Mouse (Mus musculus): ENCODE results near the gene Tmem258.
A peak's percentile ranks its signal among the peaks of the same experiment; 100 is the strongest.
"Not testable (repeated sequence)": the region's sequence is repeated elsewhere in the genome, so short reads cannot be mapped to it uniquely, and the experiment has no call there.

Tmem258 gene

GRCm38 (mm10) chr19:10203848-10204615, at the start of gene Tmem258, which contains the start of gene Fen1:
Tmem258 (plus strand) TSS chr19:10204014.
Fen1 (minus strand) TSS chr19:10204169.
- peak; percentile 86 to 92 for DNase-seq (ENCODE audit: low read depth in 1 of 2, low spot score in 2 of 2)

- DNase-seq (ENCODE audit: low read depth in 1 of 2, low spot score in 2 of 2), result no peak
Observed at GRCm38 (mm10) chr19:10157725-10158124, 46.1 kb upstream of the Tmem258 start.

DNA sequence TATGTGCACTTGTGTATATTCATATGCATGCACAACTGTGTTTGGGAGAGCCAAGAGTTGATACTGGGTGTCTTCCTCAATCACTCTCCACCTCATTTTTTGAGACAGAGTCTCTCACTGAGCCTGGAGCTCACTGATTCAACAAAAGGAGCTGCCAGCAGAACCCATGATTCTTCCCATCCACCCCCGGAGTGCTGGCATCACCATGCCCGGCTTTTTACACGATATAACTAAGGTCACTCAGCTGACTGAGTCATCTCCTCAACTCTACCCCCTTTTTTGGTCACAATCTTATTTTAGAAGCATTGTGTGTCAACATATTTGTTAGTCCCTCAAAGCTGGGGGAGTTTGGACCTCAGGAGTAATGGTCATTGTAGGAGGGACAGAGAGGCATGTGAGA, 39.9 kb upstream of the Tmem258 start:
- DNase-seq (ENCODE audit: low read depth in 1 of 2, low spot score in 2 of 2), result no peak

- not testable (repeated sequence) for DNase-seq (ENCODE audit: low read depth in 1 of 2, low spot score in 2 of 2)
Observed at GRCm38 (mm10) chr19:10165928-10166327, 37.9 kb upstream of the Tmem258 start.

GRCm38 (mm10) chr19:10167112-10167511, 36.7 kb upstream of the Tmem258 start:
- no peak for DNase-seq (ENCODE audit: low read depth in 1 of 2, low spot score in 2 of 2)

- no peak for DNase-seq (ENCODE audit: low read depth in 1 of 2, low spot score in 2 of 2)
Observed at GRCm38 (mm10) chr19:10167951-10168350, 35.9 kb upstream of the Tmem258 start.

GRCm38 (mm10) chr19:10168441-10168840, 35.4 kb upstream of the Tmem258 start:
- no peak for DNase-seq (ENCODE audit: low read depth in 1 of 2, low spot score in 2 of 2)

- DNase-seq (ENCODE audit: low read depth in 1 of 2, low spot score in 2 of 2), result no peak
Observed at GRCm38 (mm10) chr19:10169179-10169578, 34.6 kb upstream of the Tmem258 start.

GRCm38 (mm10) chr19:10169692-10170330, 34.0 kb upstream of the Tmem258 start:
- DNase-seq (ENCODE audit: low read depth in 1 of 2, low spot score in 2 of 2), result not testable (repeated sequence)

DNA sequence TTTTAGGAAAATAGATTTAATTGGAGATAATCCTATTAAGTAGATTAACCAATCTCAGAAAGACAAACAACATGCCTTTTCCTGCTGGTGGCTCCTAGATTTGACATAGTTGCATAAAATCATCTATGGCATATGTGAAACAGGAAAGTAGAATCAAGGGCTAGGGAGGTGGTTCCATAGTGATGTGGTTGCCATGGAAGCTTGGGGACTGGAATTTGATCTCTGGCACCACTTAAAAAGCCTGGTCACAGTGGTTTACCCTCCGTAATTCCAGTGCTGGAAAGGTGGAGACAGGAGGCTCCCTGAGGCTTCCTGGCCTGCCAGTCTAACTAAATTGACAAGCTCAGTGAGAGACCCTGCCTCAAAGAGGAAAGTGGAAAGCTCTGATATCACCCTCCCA, 33.3 kb upstream of the Tmem258 start:
- no peak for DNase-seq (ENCODE audit: low read depth in 1 of 2, low spot score in 2 of 2)

DNA sequence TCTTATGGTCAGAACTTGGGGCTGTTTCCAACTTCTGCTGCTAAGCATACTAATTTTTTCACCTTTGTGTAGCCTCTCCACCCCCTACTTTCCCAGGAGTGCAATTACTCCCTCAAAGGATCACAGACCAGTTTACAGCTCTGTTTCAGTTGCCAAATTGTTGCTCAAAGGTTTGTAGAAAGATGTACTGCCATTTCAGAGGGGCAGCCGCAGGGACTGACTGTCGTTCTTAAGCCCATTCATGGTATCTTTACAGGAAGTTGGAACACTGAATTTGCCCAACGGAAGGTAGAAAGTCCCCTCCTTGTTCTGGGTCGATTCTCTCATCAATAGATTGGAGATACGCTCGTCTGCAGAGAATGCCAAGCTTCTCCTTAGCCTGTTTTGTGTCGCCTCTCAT, 32.5 kb upstream of the Tmem258 start:
- DNase-seq (ENCODE audit: low read depth in 1 of 2, low spot score in 2 of 2), result no peak

- DNase-seq (ENCODE audit: low read depth in 1 of 2, low spot score in 2 of 2), result no peak
Observed at GRCm38 (mm10) chr19:10171846-10172245, 32.0 kb upstream of the Tmem258 start.

DNA sequence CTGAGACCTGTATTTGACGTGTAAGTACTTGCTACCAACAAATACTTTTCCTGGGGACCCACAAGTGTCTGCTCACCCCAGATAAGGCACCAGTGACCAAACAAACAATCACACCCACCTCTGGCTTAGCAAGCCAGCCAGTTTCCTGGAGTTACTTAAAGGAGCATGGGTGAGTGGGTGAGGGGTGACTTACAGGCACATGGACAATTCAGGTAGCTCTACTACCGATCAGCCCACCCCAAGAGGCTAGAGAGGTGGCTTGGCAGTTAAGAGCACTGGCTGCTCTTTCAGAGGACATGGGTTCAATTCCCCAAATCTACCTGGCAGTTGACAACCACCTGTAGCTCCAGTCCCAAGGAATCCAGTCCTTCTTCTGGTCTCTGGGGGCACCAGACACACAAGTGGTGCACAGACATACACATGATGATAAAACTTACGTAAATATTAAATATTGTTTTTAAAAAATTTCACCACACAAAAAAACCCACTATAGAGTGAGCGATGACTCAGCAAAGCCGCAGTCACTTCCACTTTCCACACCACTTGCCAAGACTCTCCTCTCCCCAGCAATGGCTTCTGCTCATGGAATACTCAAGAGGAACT, 30.6 kb upstream of the Tmem258 start:
- no peak for DNase-seq (ENCODE audit: low read depth in 1 of 2, low spot score in 2 of 2)

DNA sequence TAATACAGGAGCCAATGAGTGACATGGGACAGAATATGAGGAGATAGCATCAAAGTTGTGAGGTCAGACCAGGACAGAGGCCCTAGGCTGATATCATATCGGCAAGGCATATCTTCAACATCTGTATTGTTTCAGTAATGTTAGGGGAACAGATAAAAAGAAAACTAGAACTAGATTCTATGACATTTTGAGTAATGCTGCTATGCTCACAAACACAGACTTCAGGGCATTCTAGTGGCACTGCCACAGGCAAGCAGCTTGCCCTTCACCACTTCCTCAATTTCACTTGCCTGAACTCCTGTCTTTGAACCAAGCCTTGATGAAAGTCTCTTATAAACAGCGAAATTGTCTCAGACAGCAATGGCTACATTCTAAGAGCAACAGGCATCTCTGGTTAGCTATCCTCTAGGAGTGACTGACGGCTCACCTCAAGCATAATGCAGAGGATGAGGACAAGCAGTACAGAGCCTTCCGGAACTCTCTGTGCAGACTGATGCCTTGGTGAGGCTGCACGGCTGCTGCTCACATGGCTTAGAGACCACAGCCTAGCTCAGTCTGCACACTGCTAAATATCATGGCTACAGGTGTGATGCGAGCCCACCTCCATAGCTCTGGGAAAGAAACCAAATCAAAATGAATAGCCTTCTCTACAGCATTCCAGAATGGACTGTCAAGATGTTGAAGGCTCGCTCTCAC, 29.8 kb upstream of the Tmem258 start:
- DNase-seq (ENCODE audit: low read depth in 1 of 2, low spot score in 2 of 2), result no peak

GRCm38 (mm10) chr19:10174956-10175355, 28.9 kb upstream of the Tmem258 start:
- DNase-seq (ENCODE audit: low read depth in 1 of 2, low spot score in 2 of 2), result no peak

DNA sequence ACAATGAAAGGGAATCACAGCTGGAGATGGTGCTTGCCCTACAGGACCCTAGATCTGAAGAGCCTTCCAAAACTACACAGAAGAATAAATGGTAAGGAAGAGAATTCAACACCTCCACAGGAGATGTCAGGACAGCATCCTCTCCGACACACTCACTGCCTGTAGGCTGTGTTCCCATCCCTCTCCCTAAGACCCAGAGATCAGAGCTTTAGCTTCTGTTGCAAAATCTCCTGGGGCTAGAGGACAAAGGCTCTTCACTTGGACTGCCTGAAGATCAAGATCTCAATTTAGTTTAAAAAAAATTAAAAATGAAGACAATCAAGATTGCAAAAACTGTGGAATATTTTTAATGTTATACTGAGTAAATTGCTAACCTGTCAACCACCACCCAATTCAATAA, 27.3 kb upstream of the Tmem258 start:
- no peak for DNase-seq (ENCODE audit: low read depth in 1 of 2, low spot score in 2 of 2)

DNA sequence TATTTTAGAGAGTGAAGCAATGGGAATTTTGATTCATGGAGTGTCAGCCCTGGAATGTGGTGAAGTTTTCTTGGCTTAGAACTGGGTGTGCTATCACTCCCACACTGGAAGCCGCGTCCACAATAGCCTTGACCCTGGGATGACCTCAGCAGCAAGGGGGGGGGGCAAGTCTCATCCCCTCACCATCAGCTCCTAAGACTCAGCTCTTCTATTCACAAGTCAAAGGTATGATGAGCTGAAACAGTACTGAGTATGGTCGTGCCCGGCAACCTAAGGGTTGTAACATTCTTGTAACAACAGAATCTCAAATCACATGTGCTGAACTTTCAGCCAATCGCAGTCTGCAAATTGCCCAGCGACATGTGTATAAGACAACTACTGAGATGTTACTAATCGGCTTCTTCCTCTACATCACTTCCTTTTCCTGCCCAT, 26.9 kb upstream of the Tmem258 start:
- no peak for DNase-seq (ENCODE audit: low read depth in 1 of 2, low spot score in 2 of 2)

GRCm38 (mm10) chr19:10181225-10181624, 22.6 kb upstream of the Tmem258 start:
- no peak for DNase-seq (ENCODE audit: low read depth in 1 of 2, low spot score in 2 of 2)

DNA sequence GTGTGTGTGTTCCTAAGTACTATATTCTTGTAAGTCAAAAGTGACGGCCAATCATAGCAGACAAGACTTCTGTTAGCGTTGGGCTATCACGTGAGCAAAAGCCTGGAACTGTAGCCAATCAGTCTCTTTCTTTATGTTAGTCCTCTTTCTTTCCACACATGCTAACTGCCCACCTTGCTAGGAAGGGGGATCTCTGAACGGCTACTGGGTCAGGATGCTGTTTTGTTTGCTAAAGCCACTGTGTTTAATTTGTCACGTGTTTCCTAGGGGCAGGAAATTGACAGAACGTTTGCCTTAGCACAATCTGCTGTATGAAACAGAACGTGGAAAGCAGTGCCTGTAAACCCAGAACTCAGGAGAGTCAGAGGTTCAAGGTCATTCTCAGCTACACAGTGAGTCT, 21.7 kb upstream of the Tmem258 start:
- DNase-seq (ENCODE audit: low read depth in 1 of 2, low spot score in 2 of 2), result no peak

- peak in 1 of 2 experiments; percentile 40 for DNase-seq (ENCODE audit: low read depth in 1 of 2, low spot score in 2 of 2)
Observed at GRCm38 (mm10) chr19:10182670-10183298, 21.0 kb upstream of the Tmem258 start, which contains the start of gene Fads1. Fads1 (plus strand) TSS chr19:10182888.
